Mouse (Mus musculus): ENCODE data around the gene Med22. TPM values are rescaled to one million over a fixed set of nuclear protein-coding genes. Genes with fewer than 3 reads are reported as not detected.
A peak's percentile ranks its signal among the peaks of the same experiment; 100 is the strongest.

The Med22 gene
- 129 TPM in 2 replicates for polyA plus RNA-seq (2015; fragmentation: Nextera tagmentation; extraction: Ambion mirVana)

DNA sequence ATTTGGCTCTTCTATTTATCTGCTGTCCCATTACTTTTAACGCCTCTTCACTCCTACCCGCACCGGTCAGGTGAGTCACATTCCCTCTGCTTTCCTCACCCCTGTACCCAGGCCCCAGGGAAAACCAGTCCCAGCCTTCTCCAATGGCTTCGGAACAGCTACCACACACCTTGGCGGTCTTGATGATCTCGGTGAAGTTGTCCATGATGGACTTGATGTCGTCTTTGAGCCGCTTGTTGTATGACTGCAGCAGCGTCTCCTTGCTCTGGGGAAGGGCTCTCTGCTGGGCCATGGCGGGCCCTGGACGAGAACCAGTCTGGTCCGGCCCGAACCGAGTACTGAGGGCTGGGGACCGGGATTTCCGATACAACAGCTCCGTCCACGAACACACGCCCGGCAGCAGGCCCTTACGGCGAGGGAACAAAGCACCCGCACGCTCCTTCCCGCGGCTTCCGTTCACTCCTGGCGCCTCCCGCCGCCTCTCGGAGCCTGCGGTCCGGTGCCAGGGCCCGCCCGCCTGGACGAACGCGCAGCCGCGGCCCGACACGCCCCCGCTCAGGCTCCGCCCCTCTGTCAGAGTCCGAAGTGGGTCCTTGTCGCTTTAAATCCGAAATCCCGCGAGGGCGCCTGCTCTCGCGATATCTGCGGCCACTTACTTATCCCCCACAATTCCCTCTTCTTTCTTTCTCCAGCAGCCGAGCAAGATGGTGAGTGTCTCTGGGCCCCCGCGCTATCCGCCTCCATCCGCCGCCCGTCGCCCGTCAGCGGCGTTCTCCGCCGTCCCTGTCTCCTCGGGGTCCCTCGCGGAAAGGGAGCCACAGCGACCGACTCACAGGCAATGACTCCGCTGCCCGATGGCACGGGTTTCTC lies at the start of gene Med22, which contains the start of gene Rpl7a:
Med22 (minus strand) TSS at position 554 of the 870 bp plus-strand sequence.
Rpl7a (plus strand) TSS at position 641 of the 870 bp plus-strand sequence.
- Histone ChIP-seq H3K4me2 (peak within 1 kb of the TSS; percentile 100), H3K27ac (replicated peaks) (peak within 1 kb of the TSS; percentile 93), H3K9me3 (no peaks in the 10 kb centered on the region), H3K4me1 (replicated peaks) (peaks cover 55% of the 10 kb centered on the region), H3K27me3 (no peaks in the 10 kb centered on the region), H3K9ac (peak within 1 kb of the TSS; percentile 99), H3K4me3 (peak within 1 kb of the TSS; percentile 96), H3K36me3 (peaks cover 67% of the 10 kb centered on the region)
- ATAC-seq (ENCODE audit: low read depth): peak; percentile 91
- WGBS: under 1% methylated on average over 69 of the region's 74 CpGs

- Histone ChIP-seq H3K4me2 (no peak overlapping the region), H3K36me3 (peaks cover 92% of the 10 kb centered on the region), H3K27ac (replicated peaks) (no peak overlapping the region), H3K4me3 (no peak overlapping the region), H3K9me3 (no peaks in the 10 kb centered on the region), H3K27me3 (no peaks in the 10 kb centered on the region), H3K9ac (no peak overlapping the region), H3K4me1 (replicated peaks) (peaks cover 18% of the 10 kb centered on the region)
- ATAC-seq (ENCODE audit: low read depth): no peak
- WGBS: 92% methylated on average over 2 of the region's 2 CpGs
These were observed 47.0 kb upstream of the Med22 start for GRCm38 (mm10) chr2:26957488-26957859.

GRCm38 (mm10) chr2:26956811-26957487 lies 46.5 kb upstream of the Med22 start:
- Histone ChIP-seq H3K27ac (replicated peaks) (no peak overlapping the region), H3K27me3 (no peaks in the 10 kb centered on the region), H3K4me2 (no peak overlapping the region), H3K36me3 (peaks cover 92% of the 10 kb centered on the region), H3K9me3 (no peaks in the 10 kb centered on the region), H3K4me1 (replicated peaks) (peaks cover 14% of the 10 kb centered on the region), H3K9ac (no peak overlapping the region), H3K4me3 (no peak overlapping the region)
- ATAC-seq (ENCODE audit: low read depth): no peak
- 96% methylated on average over 12 of the region's 12 CpGs for WGBS

GRCm38 (mm10) chr2:26954735-26955395 lies 44.4 kb upstream of the Med22 start:
- H3K4me3 ChIP-seq: no peak overlapping the region
- 91% methylated on average over 2 of the region's 2 CpGs for WGBS
- ATAC-seq (ENCODE audit: low read depth): no peak
- H3K9ac ChIP-seq: no peak overlapping the region
- H3K4me1 ChIP-seq (replicated peaks): no peaks in the 10 kb centered on the region
- no peak overlapping the region for H3K27ac ChIP-seq (replicated peaks)
- H3K36me3 ChIP-seq: peaks cover 95% of the 10 kb centered on the region
- H3K9me3 ChIP-seq: no peaks in the 10 kb centered on the region
- H3K4me2 ChIP-seq: no peak overlapping the region
- no peaks in the 10 kb centered on the region for H3K27me3 ChIP-seq

- no peak for ATAC-seq (ENCODE audit: low read depth)
- Histone ChIP-seq H3K27me3 (no peaks in the 10 kb centered on the region), H3K4me1 (replicated peaks) (no peaks in the 10 kb centered on the region), H3K9ac (no peak overlapping the region), H3K9me3 (no peaks in the 10 kb centered on the region), H3K4me3 (no peak overlapping the region), H3K27ac (replicated peaks) (no peak overlapping the region), H3K36me3 (peaks cover 99% of the 10 kb centered on the region), H3K4me2 (no peak overlapping the region)
- WGBS: 91% methylated on average over 8 of the region's 8 CpGs
These were observed 42.4 kb upstream of the Med22 start for GRCm38 (mm10) chr2:26952866-26953265.

GRCm38 (mm10) chr2:26952193-26952592 lies 41.7 kb upstream of the Med22 start:
- Histone ChIP-seq H3K27ac (replicated peaks) (no peak overlapping the region), H3K36me3 (peaks cover 96% of the 10 kb centered on the region), H3K9ac (no peak overlapping the region), H3K27me3 (no peaks in the 10 kb centered on the region), H3K4me2 (no peak overlapping the region), H3K4me1 (replicated peaks) (no peaks in the 10 kb centered on the region), H3K4me3 (no peak overlapping the region), H3K9me3 (no peaks in the 10 kb centered on the region)
- 94% methylated on average over 4 of the region's 4 CpGs for WGBS
- ATAC-seq (ENCODE audit: low read depth): no peak

DNA sequence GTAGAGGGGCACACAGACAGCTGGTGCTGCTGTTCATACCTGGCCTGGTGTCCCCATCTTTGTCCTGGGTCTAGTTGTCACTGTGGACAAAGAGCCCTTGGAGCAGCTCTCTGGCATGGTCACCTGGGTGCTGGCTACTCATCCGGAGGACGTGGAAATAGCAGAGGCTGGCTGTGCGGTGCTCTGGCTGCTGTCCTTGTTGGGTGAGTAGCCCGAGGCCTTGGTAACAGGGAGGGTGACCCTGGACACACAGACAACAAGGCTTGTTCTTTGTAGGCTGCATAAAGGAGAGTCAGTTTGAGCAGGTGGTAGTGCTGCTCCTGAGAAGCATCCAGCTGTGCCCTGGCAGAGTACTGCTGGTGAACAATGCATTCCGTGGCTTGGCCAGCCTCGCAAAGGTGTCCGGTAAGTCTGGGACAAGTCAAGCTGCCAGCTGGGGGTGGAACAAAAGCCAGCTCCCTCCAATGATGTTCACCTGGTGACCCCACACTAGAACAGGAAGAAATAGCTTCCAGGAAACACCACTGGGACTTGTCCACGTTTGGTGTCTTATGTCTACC lies 40.9 kb upstream of the Med22 start:
- 88% methylated on average over 8 of the region's 8 CpGs for WGBS
- Histone ChIP-seq H3K27me3 (no peaks in the 10 kb centered on the region), H3K4me2 (no peak overlapping the region), H3K27ac (replicated peaks) (no peak overlapping the region), H3K36me3 (peaks cover 96% of the 10 kb centered on the region), H3K4me3 (no peak overlapping the region), H3K9me3 (no peaks in the 10 kb centered on the region), H3K9ac (no peak overlapping the region), H3K4me1 (replicated peaks) (no peaks in the 10 kb centered on the region)
- ATAC-seq (ENCODE audit: low read depth): no peak

- no peaks in the 10 kb centered on the region for H3K4me1 ChIP-seq (replicated peaks)
- no peak for ATAC-seq (ENCODE audit: low read depth)
- H3K9me3 ChIP-seq: no peaks in the 10 kb centered on the region
- H3K9ac ChIP-seq: no peak overlapping the region
- no peaks in the 10 kb centered on the region for H3K27me3 ChIP-seq
- WGBS: 91% methylated on average over 2 of the region's 2 CpGs
- no peak overlapping the region for H3K4me3 ChIP-seq
- H3K4me2 ChIP-seq: no peak overlapping the region
- H3K27ac ChIP-seq (replicated peaks): no peak overlapping the region
- H3K36me3 ChIP-seq: peaks cover 87% of the 10 kb centered on the region
These were observed 39.9 kb upstream of the Med22 start for GRCm38 (mm10) chr2:26950411-26950810.

GRCm38 (mm10) chr2:26943253-26943652 lies 32.8 kb upstream of the Med22 start:
- no peak overlapping the region for H3K4me2 ChIP-seq
- H3K9me3 ChIP-seq: no peaks in the 10 kb centered on the region
- no peak overlapping the region for H3K4me3 ChIP-seq
- no peaks in the 10 kb centered on the region for H3K4me1 ChIP-seq (replicated peaks)
- H3K36me3 ChIP-seq: peaks cover 17% of the 10 kb centered on the region
- H3K27me3 ChIP-seq: no peaks in the 10 kb centered on the region
- H3K9ac ChIP-seq: no peak overlapping the region
- ATAC-seq (ENCODE audit: low read depth): no peak
- WGBS: 84% methylated on average over 3 of the region's 3 CpGs
- H3K27ac ChIP-seq (replicated peaks): no peak overlapping the region

GRCm38 (mm10) chr2:26941539-26941938 lies 31.1 kb upstream of the Med22 start:
- Histone ChIP-seq H3K9me3 (no peaks in the 10 kb centered on the region), H3K36me3 (peaks cover 2% of the 10 kb centered on the region; the same call in 1 of the 2 replicates), H3K4me3 (no peak overlapping the region), H3K9ac (no peak overlapping the region), H3K4me2 (no peak overlapping the region), H3K27ac (replicated peaks) (no peak overlapping the region), H3K27me3 (no peaks in the 10 kb centered on the region), H3K4me1 (replicated peaks) (no peaks in the 10 kb centered on the region)
- no peak for ATAC-seq (ENCODE audit: low read depth)
- WGBS: 45% methylated on average over 5 of the region's 5 CpGs

DNA sequence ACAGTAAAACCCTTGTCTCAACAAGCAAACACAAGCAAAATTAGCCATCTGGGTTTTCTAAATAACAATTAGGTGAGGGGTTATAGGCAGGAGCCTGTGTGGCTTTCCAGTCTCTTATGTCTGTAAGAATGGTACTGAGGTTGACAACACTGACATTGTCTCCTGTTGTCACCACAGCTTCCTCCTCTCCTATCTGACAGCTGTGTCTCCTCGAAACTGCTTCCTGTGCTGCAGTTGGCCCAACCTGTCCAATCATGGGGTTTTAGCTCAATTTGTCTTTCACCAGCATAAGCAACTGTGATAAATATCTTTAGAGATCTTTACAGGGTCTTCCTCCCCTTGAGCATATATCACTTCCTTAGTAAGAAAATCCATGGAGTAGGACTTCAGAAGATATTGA lies 25.9 kb upstream of the Med22 start:
- Histone ChIP-seq H3K27me3 (no peaks in the 10 kb centered on the region), H3K4me1 (replicated peaks) (peaks cover 13% of the 10 kb centered on the region), H3K9ac (no peak overlapping the region), H3K36me3 (0 out of 2 replicates have a peak, but pooled peaks cover 3% of the 10 kb centered on the region), H3K4me2 (no peak overlapping the region), H3K27ac (replicated peaks) (no peak overlapping the region), H3K4me3 (no peak overlapping the region), H3K9me3 (no peaks in the 10 kb centered on the region)
- WGBS: 83% methylated on average over 1 of the region's 1 CpGs
- no peak for ATAC-seq (ENCODE audit: low read depth)

DNA sequence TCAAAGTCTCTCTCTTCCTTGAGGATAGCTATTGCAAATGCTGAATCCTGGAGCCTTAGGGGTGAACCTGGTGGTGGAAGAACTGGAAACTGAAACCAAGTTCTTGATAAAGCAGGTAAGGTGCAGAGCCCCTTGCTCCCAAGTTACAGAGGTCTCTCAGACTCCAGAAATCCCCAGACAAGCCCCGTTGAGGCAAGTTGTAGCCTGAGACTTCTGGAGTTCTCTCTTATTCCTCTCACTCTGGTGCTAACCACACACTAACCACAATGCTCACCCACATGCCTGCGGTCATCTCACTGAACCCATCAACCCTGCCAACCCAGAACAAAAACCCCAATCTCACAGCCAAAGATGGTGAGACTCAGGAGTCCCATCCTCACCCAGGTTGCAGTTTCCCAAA lies 24.8 kb upstream of the Med22 start:
- Histone ChIP-seq H3K9me3 (no peaks in the 10 kb centered on the region), H3K9ac (no peak overlapping the region), H3K4me1 (replicated peaks) (peaks cover 24% of the 10 kb centered on the region), H3K36me3 (peaks cover 15% of the 10 kb centered on the region), H3K4me3 (no peak overlapping the region), H3K27ac (replicated peaks) (no peak overlapping the region), H3K4me2 (no peak overlapping the region), H3K27me3 (no peaks in the 10 kb centered on the region)
- WGBS: 77% methylated on average over 2 of the region's 2 CpGs
- ATAC-seq (ENCODE audit: low read depth): no peak

Measured in neural tube, embryonic 13.5 days (tissue).